ENCODE assay signal across 24 mouse cellular contexts in genomic region chr1:58027707-58028106, GRCm38 (mm10). TPM values are rescaled to one million over a fixed set of nuclear protein-coding genes. Genes with fewer than 3 reads are reported as not detected.
A peak's percentile ranks its signal among the peaks of the same experiment; 100 is the strongest.
DNase-seq lines count a peak whose midpoint lies in the region; ATAC-seq and TF ChIP-seq lines count a peak whose summit lies in the region.
"Had no signal": no experiment of that assay in that cellular context is flagged by ENCODE, and none has a peak within 500 bp of the region (broad histone marks: within the 10 kb centered on the region; RNA-seq: fewer than 3 reads in every experiment).

No protein-coding gene starts in this region.

- H3K9ac ChIP-seq in forebrain, embryonic 13.5 days, result 0 out of 2 replicates have a peak overlapping the region, but pooled peaks have one; percentile 16
- H3K9ac ChIP-seq in forebrain, embryonic 16.5 days (replicated peaks; ENCODE audit: low read depth, low read length), result no peak overlapping the region
- no peak overlapping the region for H3K9ac ChIP-seq in heart, embryonic 15.5 days
- H3K9ac ChIP-seq in liver, adult 2 months (ENCODE audit: low read depth, low read length), result no peak overlapping the region
- H3K9ac ChIP-seq in liver, postnatal 0 days (replicated peaks), result no peak overlapping the region
- H3K9ac ChIP-seq: embryonic facial prominence, embryonic 13.5 days; limb, embryonic 13.5 days; lung, embryonic 14.5 days had no signal

- no peak for TF ChIP-seq EP300 in liver, postnatal 0 days (IDR thresholded peaks at IDR 0.05; ENCODE audit: low read depth)

- WGBS in forebrain, embryonic 13.5 days, result 85% methylated on average over 7 of the region's 7 CpGs
- WGBS in forebrain, embryonic 16.5 days, result 83% methylated on average over 7 of the region's 7 CpGs
- 38% methylated on average over 7 of the region's 7 CpGs for WGBS in heart, embryonic 15.5 days
- WGBS in liver, adult 2 months, result 66% methylated on average over 7 of the region's 7 CpGs
- 56% methylated on average over 7 of the region's 7 CpGs for WGBS in liver, postnatal 0 days (ENCODE audit: insufficient replicate concordance)

- H3K9me3 ChIP-seq in forebrain, embryonic 13.5 days (replicated peaks), result no peaks in the 10 kb centered on the region
- H3K9me3 ChIP-seq in forebrain, embryonic 16.5 days (ENCODE audit: control insufficient read depth, low read length), result no peaks in the 10 kb centered on the region
- H3K9me3 ChIP-seq in heart, embryonic 15.5 days (replicated peaks), result no peaks in the 10 kb centered on the region
- H3K9me3 ChIP-seq in liver, postnatal 0 days (ENCODE audit: low read length), result no peaks in the 10 kb centered on the region
- H3K9me3 ChIP-seq: embryonic facial prominence, embryonic 13.5 days; hindbrain, embryonic 10.5 days; limb, embryonic 13.5 days had no signal

- no peak for TF ChIP-seq POLR2A in liver, adult 2 months (IDR thresholded peaks at IDR 0.05; ENCODE audit: extremely low read depth, insufficient read depth, low read length)

- H3K4me2 ChIP-seq in forebrain, embryonic 13.5 days, result no peak overlapping the region
- no peak overlapping the region for H3K4me2 ChIP-seq in forebrain, embryonic 16.5 days (ENCODE audit: low read length)
- H3K4me2 ChIP-seq in heart, embryonic 15.5 days, result peak overlapping the region; percentile 8; the same call in 1 of the 2 replicates
- H3K4me2 ChIP-seq in liver, postnatal 0 days (ENCODE audit: low read depth, low read length), result peak overlapping the region; percentile 9; the same call in 1 of the 2 replicates
- H3K4me2 ChIP-seq: embryonic facial prominence, embryonic 13.5 days; limb, embryonic 13.5 days; lung, embryonic 14.5 days; midbrain, embryonic 11.5 days had no signal

- ATAC-seq in forebrain, embryonic 13.5 days, result no peak
- no peak for ATAC-seq in forebrain, embryonic 16.5 days
- no peak for ATAC-seq in heart, embryonic 15.5 days (replicated peaks; ENCODE audit: insufficient number of reproducible peaks, insufficient read depth, low FRiP score, low read depth)
- ATAC-seq in liver, postnatal 0 days, result no peak
- ATAC-seq: forebrain, embryonic 14.5 days; hindbrain, postnatal 0 days; intestine, postnatal 0 days had no signal

- peaks cover 9% of the 10 kb centered on the region for H3K36me3 ChIP-seq in forebrain, embryonic 13.5 days (ENCODE audit: poor library complexity, severe bottlenecking)
- no peaks in the 10 kb centered on the region for H3K36me3 ChIP-seq in forebrain, embryonic 16.5 days (ENCODE audit: control insufficient read depth, insufficient read depth)
- peaks cover 7% of the 10 kb centered on the region; the same call in 1 of the 2 replicates for H3K36me3 ChIP-seq in heart, embryonic 15.5 days
- H3K36me3 ChIP-seq in liver, adult 2 months (ENCODE audit: control insufficient read depth, insufficient read depth, low read length), result no peaks in the 10 kb centered on the region
- H3K36me3 ChIP-seq in liver, postnatal 0 days (replicated peaks; ENCODE audit: insufficient read depth, low read length), result 0 out of 2 replicates have a peak, but pooled peaks cover 2% of the 10 kb centered on the region

- peaks cover 1% of the 10 kb centered on the region; the same call in 1 of the 2 replicates for H3K79me2 ChIP-seq in liver, adult 2 months (ENCODE audit: control insufficient read depth, insufficient read depth, low read length)

- no peak overlapping the region for H3K4me3 ChIP-seq in forebrain, embryonic 13.5 days
- no peak overlapping the region for H3K4me3 ChIP-seq in forebrain, embryonic 16.5 days (replicated peaks; ENCODE audit: low read length)
- H3K4me3 ChIP-seq in heart, embryonic 15.5 days, result no peak overlapping the region
- no peak overlapping the region for H3K4me3 ChIP-seq in liver, adult 2 months (ENCODE audit: insufficient read depth, low read depth, low read length)
- no peak overlapping the region for H3K4me3 ChIP-seq in liver, postnatal 0 days (ENCODE audit: low read depth, low read length)
- H3K4me3 ChIP-seq: embryonic facial prominence, embryonic 13.5 days; hindbrain, embryonic 10.5 days; limb, embryonic 13.5 days had no signal

- TF ChIP-seq CTCF in liver, adult 2 months (IDR thresholded peaks at IDR 0.05; ENCODE audit: low read depth, low read length), result no peak
- TF ChIP-seq CTCF in liver, postnatal 0 days (IDR thresholded peaks at IDR 0.05; ENCODE audit: low read depth), result no peak

- no peaks in the 10 kb centered on the region for H3K27me3 ChIP-seq in forebrain, embryonic 13.5 days
- no peaks in the 10 kb centered on the region for H3K27me3 ChIP-seq in forebrain, embryonic 16.5 days (replicated peaks; ENCODE audit: control insufficient read depth, insufficient read depth, low read length)
- 0 out of 2 replicates have a peak, but pooled peaks cover 3% of the 10 kb centered on the region for H3K27me3 ChIP-seq in heart, embryonic 15.5 days
- H3K27me3 ChIP-seq in liver, adult 2 months (ENCODE audit: control insufficient read depth, insufficient read depth, low read length), result no peaks in the 10 kb centered on the region
- no peaks in the 10 kb centered on the region for H3K27me3 ChIP-seq in liver, postnatal 0 days (ENCODE audit: insufficient read depth, low read length)
- H3K27me3 ChIP-seq: embryonic facial prominence, embryonic 13.5 days; limb, embryonic 13.5 days had no signal

- DNase-seq in heart, postnatal 4 days, result no peak
- no peak for DNase-seq in liver, adult 2 months (ENCODE audit: extremely low read depth, low read depth, low spot score)
- DNase-seq in liver, postnatal 0 days, result no peak
- DNase-seq in adrenal gland, adult 2 months, result no peak
- DNase-seq in kidney, adult 9 months, result no peak
- DNase-seq: cerebellum, adult 18-20 months; cerebellum, postnatal 25 days; embryo, embryonic 11 days; kidney, postnatal 4 days; lung, embryonic 14.5 days; lung, postnatal 36 days; right cerebral cortex, postnatal 4 days; thymus, postnatal 25 days had no signal

- H3K4me1 ChIP-seq in forebrain, embryonic 13.5 days, result peaks cover 12% of the 10 kb centered on the region
- H3K4me1 ChIP-seq in forebrain, embryonic 16.5 days (replicated peaks; ENCODE audit: control insufficient read depth, insufficient read depth, low read length), result peaks cover 10% of the 10 kb centered on the region; the same call in 1 of the 2 replicates
- H3K4me1 ChIP-seq in heart, embryonic 15.5 days (replicated peaks), result peaks cover 30% of the 10 kb centered on the region
- H3K4me1 ChIP-seq in liver, adult 2 months (ENCODE audit: control insufficient read depth, insufficient read depth, low read length), result peaks cover 8% of the 10 kb centered on the region
- H3K4me1 ChIP-seq in liver, postnatal 0 days (ENCODE audit: insufficient read depth), result peaks cover 11% of the 10 kb centered on the region

- no peak overlapping the region for H3K27ac ChIP-seq in forebrain, embryonic 13.5 days
- no peak overlapping the region for H3K27ac ChIP-seq in forebrain, embryonic 16.5 days (ENCODE audit: low read length)
- peak overlapping the region; percentile 9; the same call in 1 of the 2 replicates for H3K27ac ChIP-seq in heart, embryonic 15.5 days
- H3K27ac ChIP-seq in liver, adult 2 months (replicated peaks; ENCODE audit: insufficient read depth, low read depth, low read length), result peak overlapping the region; percentile 7; the same call in 1 of the 2 replicates
- no peak overlapping the region for H3K27ac ChIP-seq in liver, postnatal 0 days (ENCODE audit: low read depth)
- H3K27ac ChIP-seq: embryonic facial prominence, embryonic 13.5 days; hindbrain, embryonic 10.5 days; hindbrain, postnatal 0 days; limb, embryonic 13.5 days had no signal

RNA-seq across cellular contexts. Expression of gene Aox1, which starts 2.0 kb away (rescaled TPM):
- 0.09 and 0.10 TPM in 2 replicates for polyA plus RNA-seq in forebrain, embryonic 13.5 days (2015; fragmentation: Nextera tagmentation; extraction: Ambion mirVana)
- 0.25 and 0.37 TPM in 2 replicates for polyA plus RNA-seq in forebrain, embryonic 16.5 days (2015; fragmentation: Nextera tagmentation; extraction: Ambion mirVana)
- polyA plus RNA-seq in heart, embryonic 15.5 days (2015; fragmentation: Nextera tagmentation; extraction: Ambion mirVana), result 0.67 and 0.98 TPM in 2 replicates
- 1 to 10 TPM; 1.5 to 1.7 TPM for total RNA-seq in heart, postnatal 4 days (2021)
- total RNA-seq in liver, adult 2 months (2014; rRNA removed), result 37.1 and 53.2 TPM in 2 replicates
- 17.8 and 19.5 TPM in 2 replicates for polyA plus RNA-seq in liver, adult 2 months (2012; rRNA removed)
- polyA plus RNA-seq in liver, postnatal 0 days (2015; fragmentation: Nextera tagmentation; extraction: Ambion mirVana), result 0.33 and 0.42 TPM in 2 replicates
- total RNA-seq in adrenal gland, adult 2 months (2021), result 10 to 100 TPM; 35.1 to 58.0 TPM
- 9.1 and 10.7 TPM in 2 replicates for polyA plus RNA-seq in adrenal gland, adult 2 months (2012; rRNA removed)
- total RNA-seq: granulocyte monocyte progenitor cell, adult 5-6 weeks had no signal

RNA-seq across cellular contexts. Expression of gene Kctd18, which starts 9.0 kb away (rescaled TPM):
- 23.7 and 25.0 TPM in 2 replicates for polyA plus RNA-seq in forebrain, embryonic 13.5 days (2015; fragmentation: Nextera tagmentation; extraction: Ambion mirVana)
- polyA plus RNA-seq in forebrain, embryonic 16.5 days (2015; fragmentation: Nextera tagmentation; extraction: Ambion mirVana), result 31.5 and 33.7 TPM in 2 replicates
- 9.8 and 11.7 TPM in 2 replicates for polyA plus RNA-seq in heart, embryonic 15.5 days (2015; fragmentation: Nextera tagmentation; extraction: Ambion mirVana)
- 10 to 100 TPM; 10.4 to 10.9 TPM for total RNA-seq in heart, postnatal 4 days (2021)
- 8.3 and 8.9 TPM in 2 replicates for total RNA-seq in liver, adult 2 months (2014; rRNA removed)
- polyA plus RNA-seq in liver, adult 2 months (2012; rRNA removed), result 2.1 and 2.9 TPM in 2 replicates
- polyA plus RNA-seq in liver, postnatal 0 days (2015; fragmentation: Nextera tagmentation; extraction: Ambion mirVana), result 3.6 and 3.7 TPM in 2 replicates
- 10 to 100 TPM in 1 of 2 experiments, 1 to 10 TPM in 1; 8.4 to 10.9 TPM for total RNA-seq in adrenal gland, adult 2 months (2021)
- 4.2 TPM in 2 replicates for polyA plus RNA-seq in adrenal gland, adult 2 months (2012; rRNA removed)

RNA-seq across cellular contexts. Expression of gene Sgo2a, which starts 31.9 kb away (rescaled TPM):
- 19.3 TPM in 2 replicates for polyA plus RNA-seq in forebrain, embryonic 13.5 days (2015; fragmentation: Nextera tagmentation; extraction: Ambion mirVana)
- polyA plus RNA-seq in forebrain, embryonic 16.5 days (2015; fragmentation: Nextera tagmentation; extraction: Ambion mirVana), result 7.8 and 9.4 TPM in 2 replicates
- 14.2 and 16.2 TPM in 2 replicates for polyA plus RNA-seq in heart, embryonic 15.5 days (2015; fragmentation: Nextera tagmentation; extraction: Ambion mirVana)
- total RNA-seq in heart, postnatal 4 days (2021), result 10 to 100 TPM; 18.0 to 22.5 TPM
- 0.28 and 0.54 TPM in 2 replicates for total RNA-seq in liver, adult 2 months (2014; rRNA removed)
- polyA plus RNA-seq in liver, adult 2 months (2012; rRNA removed), result not detected in 2 replicates
- 4.1 and 4.6 TPM in 2 replicates for polyA plus RNA-seq in liver, postnatal 0 days (2015; fragmentation: Nextera tagmentation; extraction: Ambion mirVana)
- under 1 TPM; 0.66 TPM for total RNA-seq in adrenal gland, adult 2 months (2021)
- 0.11 and 0.13 TPM in 2 replicates for polyA plus RNA-seq in adrenal gland, adult 2 months (2012; rRNA removed)

Comparison
In these comparisons a context has a peak if more than half of its experiments do, and no peak if none do; other contexts are left out.
1. H3K27ac ChIP-seq: peak in heart, embryonic 15.5 days (single experiment) and liver, adult 2 months (single experiment); none in forebrain, embryonic 13.5 days (single experiment), forebrain, embryonic 16.5 days (single experiment) and liver, postnatal 0 days (single experiment).
2. H3K4me2 ChIP-seq: peak in heart, embryonic 15.5 days (single experiment) and liver, postnatal 0 days (single experiment); none in forebrain, embryonic 13.5 days (single experiment) and forebrain, embryonic 16.5 days (single experiment).